Mouse (Mus musculus): ENCODE measurements around the gene Ech1.

The Ech1 gene

DNA sequence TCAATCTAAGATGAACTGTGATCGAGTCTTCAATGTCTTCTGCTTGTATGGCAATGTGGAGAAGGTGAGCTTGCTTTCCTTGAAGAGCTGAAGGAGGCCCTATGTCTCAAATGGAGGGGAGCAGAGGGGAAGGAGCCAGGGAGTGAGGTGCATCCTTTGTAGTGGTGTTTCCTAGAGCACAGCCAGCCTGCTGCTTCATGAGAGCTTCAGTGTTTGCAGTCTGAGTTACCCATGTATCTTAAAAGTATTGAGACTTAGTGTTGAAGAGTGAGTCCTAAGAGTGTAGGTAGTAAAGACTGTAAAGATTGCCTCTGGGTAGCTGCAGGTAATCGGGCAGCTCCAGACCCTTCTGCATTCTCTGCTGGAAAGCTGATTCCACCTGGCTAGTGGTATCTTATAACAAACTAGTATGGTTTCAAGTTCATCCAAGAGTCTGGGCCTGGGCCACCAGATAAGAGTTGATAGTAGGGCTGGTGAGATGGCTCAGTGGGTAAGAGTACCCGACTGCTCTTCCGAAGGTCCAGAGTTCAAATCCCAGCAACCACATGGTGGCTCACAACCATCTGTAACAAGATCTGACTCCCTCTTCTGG lies 6.1 kb upstream of the Ech1 start:
- in situ Hi-C loops (cut with MboI; ENCODE audit: low sequenced_read_pairs) = no loop called here

DNA sequence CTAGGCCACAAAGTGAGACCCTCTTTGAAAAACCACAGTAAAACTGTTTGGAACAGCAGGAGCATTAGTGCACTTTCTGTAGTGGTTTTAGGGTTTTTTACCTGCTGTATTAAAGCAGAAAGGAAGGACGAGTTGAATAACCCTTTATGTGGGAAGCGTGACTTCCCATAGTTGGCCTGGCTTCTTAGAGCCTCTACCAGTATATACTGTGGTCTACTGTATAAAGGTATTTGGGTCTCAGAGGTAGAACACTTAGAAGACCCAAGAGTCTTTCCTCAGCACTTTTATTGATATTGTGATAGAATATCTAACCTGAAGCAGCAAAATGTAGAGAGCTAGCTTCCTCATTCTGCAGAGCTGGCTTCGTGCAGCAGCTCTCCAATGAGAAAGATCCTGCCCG lies 5.4 kb upstream of the Ech1 start:
- in situ Hi-C loops (cut with MboI; ENCODE audit: low sequenced_read_pairs) = no loop called here

DNA sequence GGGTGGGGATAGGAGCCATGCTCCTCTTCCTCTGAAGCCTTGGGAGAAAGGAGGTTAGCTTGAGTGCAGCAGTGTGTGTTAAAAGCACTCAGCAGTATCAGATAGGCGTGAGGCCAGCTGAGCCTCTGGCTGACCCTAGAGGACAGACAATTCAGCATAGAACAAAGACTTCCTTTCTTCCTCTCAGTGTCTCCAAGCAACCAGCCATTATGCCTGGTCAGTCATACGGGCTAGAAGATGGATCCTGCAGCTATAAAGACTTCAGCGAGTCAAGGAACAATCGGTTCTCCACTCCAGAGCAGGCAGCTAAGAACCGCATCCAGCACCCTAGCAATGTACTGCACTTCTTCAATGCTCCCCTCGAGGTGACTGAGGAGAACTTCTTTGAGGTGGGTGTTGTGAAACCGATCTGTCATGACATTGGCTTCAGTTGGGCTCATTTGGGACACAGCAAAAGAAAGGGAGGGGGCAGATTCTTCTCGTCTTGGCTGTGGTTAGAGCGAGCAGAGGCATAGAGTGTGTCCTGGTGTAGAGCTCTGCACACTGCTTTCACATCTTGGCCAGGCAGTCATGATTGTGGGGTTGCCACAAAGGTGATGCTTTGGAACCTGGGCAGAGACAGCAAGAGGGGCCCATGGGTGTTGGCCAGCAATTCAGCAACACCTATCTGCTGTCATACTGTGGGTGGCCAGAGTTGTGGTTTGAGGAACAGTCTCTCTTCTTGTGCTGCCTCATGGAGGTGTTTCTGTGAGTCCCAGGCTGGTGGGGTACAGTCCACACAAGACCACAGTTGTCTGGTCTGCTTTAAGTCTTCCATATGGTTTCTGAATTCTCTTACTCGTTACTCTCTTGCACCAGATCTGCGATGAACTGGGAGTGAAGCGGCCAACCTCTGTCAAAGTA lies 4.4 kb upstream of the Ech1 start:
- in situ Hi-C loops (cut with MboI; ENCODE audit: low sequenced_read_pairs) = no loop called here

DNA sequence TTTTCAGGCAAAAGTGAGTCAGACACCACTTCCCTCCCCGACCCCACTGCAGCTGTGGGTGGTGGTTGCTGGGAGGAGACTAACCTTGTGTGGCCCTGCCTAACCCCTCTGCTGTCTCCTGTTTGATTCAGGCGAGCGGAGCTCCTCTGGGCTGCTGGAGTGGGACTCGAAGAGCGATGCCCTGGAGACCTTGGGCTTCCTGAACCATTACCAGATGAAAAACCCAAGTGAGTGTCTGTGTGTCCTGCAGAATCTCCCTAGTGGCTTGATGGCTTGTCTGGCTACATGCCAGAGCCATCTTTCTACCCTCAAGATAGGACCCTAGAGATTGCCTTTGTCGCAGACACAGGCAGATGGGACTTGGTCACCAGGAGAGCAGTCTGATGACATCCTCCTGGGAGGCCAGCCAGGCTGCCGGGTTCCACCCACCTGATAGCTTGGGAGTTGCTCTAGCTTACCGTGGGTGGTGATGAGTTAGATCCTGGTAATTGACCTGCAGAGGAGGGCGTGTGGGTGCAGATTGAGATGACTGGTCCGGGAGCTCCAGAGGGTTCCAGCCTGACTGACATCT lies 3.7 kb upstream of the Ech1 start:
- in situ Hi-C loops (cut with MboI; ENCODE audit: low sequenced_read_pairs) = no loop called here

DNA sequence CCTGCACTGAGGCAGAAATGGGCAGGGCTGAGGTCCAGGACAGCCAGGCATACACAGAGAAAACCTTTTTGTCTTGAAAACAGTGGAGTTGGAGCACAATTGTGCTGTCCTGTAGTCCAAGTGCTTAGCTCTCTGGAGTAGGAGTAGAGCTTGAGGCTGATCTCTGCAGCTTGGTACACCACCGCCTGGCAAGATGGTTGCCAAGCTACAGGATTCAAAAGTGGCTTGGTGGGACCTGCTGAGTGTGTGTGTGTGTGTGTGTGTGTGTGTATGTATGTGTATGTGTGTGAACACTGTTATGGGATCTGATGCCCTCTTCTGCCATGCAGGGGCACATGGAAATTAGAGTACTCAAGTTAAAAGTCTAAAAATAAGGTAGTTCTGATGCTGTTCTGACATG lies 2.5 kb upstream of the Ech1 start:
- in situ Hi-C loops (cut with MboI; ENCODE audit: low sequenced_read_pairs) = no loop called here

DNA sequence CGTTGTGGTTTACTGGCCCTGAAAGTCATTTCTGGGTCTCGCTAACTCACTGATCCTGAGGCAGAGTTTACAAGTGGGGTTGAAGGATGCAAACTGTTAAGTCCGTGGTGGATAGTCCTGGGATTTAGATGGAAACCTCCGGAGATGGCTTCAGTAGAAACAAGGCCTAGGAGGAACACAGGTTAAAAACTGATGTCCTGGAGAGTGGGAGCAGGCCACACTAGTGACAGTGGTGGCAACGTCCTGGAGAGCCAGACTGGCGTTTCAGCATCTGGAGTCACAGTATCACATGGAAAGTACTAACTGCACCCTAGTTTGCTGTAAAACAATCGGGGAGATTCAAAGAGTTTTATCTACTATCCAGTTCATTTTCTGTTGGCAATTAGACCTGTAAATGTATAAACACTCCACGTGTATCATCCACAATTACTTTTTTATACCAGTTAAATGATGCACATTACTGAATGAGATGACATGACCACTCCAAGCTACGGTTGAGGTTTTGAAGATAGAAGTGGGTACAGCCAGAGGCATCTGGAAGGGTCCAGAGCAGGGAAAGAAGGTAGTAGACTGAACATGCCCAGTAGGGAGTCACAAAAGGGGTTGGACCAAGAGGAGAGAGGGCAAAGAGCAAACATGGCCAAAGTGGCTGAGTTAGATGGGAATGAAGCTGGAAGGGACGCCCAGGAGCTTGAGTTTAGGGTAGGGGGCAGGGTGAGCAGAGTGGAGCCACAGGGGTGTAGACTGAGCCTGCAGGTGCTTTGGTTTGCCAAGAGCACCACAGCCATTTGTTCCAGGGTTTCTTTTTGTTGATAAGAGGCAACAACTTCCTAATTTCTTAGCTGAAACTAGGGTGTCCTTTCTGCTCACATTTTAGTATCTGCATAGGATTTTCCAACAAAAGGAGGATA lies 1.8 kb upstream of the Ech1 start:
- in situ Hi-C loops (cut with MboI; ENCODE audit: low sequenced_read_pairs) = no loop called here

DNA sequence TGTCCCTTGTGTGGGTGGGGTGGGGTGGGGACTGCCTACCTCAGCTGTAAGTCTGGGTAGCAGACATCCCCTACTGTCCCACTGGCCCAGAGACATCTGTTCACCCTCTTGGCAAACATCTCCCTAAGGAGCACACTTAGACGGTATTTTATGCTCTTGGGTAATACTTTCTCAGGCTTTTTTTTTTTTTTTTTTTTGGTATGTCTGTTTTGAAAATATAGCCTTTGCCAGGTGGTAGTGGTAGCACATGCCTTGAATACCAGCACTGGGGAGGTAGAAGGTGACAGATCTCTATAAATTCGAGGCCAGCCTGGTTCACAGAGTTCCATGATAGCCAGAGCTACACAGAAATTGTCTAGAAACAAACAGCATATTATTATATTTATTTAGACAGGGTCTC lies 1.1 kb upstream of the Ech1 start:
- in situ Hi-C loops (cut with MboI; ENCODE audit: low sequenced_read_pairs) = no loop called here

DNA sequence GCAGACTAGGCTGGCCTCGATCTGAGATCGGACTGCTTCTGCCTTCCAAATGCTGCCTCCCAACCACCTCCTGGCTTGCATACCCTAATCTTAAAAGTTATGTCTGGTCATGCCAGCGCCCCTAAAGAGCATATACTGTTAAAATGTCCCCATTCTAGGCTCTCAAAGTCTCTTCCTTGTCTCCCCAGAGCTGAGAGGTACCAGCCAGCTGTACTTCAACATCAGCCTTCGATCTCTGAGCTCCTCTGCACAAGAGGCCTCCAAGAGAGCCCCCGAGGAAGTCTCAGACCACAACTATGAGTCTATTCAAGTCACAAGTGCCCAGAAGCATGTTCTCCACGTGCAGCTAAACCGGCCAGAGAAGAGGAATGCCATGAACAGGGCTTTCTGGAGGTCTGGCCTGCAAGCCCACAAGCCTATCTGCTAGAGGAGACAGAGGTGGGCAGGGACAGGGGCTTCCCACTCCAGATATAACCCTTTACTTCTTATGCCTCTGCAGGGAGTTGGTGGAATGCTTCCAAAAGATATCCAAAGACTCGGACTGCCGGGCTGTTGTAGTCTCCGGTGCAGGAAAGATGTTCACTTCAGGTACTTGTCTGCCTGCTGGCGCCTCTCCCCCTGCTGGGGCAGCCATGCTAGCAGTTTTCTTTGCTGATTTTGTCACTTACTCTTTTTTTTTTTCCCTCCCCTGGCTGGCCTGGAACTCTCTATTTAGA lies 827 bp downstream of the Ech1 start:
- in situ Hi-C loops (cut with MboI; ENCODE audit: low sequenced_read_pairs) = no loop called here

DNA sequence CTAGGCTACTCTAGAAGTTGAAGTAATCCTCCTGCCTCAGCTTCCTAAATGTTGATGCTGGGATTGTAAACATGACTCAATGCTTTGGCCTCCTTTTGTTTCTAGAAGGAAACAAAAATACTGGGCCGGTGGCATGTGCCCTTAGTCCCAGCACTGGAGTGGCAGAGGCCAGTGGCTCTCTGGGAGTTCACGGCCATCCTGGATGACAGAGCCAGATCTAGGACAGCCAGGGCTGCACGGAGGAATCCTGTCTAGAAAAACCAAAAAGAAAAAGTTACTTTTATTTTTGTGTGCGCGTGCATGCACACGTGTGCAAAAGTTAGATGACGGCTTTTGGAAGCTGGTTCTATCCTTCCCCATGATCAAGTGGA lies 1.4 kb downstream of the Ech1 start:
- in situ Hi-C loops (cut with MboI; ENCODE audit: low sequenced_read_pairs) = no loop called here

DNA sequence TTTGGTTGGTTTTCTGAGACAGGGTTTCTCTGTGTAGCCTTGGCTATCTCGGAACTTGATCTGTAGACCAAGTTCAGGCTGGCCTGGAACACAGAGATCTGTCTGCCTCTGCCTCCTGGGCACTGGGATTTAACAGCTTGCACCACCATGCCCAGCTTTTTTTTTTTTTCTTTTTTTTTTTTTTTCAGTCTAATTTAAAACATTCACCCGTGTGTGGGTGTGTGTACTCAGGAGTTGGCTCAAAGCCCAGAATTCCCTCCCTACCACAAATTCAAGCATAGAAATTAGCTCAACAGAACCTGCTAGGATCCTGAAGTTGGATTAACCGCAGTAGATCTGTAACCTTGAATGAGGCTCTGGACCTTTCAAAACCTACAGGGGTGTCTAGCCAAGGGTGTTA lies 2.3 kb downstream of the Ech1 start:
- in situ Hi-C loops (cut with MboI; ENCODE audit: low sequenced_read_pairs) = no loop called here

DNA sequence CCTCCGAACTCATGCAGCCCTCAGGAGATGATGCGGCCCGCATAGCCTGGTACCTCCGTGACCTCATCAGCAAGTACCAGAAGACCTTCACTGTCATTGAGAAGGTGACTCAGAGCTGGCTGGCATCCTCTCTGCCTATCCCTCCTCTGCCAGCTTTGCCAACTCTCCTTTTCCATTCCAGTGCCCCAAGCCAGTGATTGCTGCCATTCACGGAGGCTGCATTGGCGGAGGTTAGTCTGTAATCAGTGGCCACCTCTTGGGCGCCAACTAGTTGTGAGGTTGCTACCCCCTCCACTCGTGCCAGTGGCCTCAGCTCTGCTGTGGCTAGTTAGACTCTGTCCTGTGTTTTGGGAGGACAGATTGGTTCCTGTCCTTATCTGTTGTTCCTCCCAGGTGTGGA lies 4.8 kb downstream of the Ech1 start:
- in situ Hi-C loops (cut with MboI; ENCODE audit: low sequenced_read_pairs) = no loop called here

DNA sequence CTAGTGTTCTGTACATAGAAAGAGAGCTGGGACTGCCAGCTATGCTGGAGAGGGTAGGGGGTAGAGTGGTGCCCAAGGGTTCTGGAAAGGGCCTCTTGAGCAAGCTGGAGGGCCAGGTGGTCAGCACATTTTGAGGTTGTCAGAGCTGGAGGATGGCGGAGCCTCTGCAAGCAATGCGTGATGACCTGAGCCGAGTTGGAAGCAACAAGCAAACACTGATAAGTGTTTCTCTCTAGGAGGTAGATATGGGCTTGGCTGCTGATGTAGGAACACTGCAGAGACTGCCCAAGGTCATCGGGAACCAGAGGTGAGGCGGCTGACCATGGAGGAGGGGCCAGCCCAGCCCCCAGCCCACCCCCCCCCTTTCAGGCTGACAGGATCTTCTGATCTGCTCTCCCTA lies 6.0 kb downstream of the Ech1 start:
- in situ Hi-C loops (cut with MboI; ENCODE audit: low sequenced_read_pairs) = no loop called here

DNA sequence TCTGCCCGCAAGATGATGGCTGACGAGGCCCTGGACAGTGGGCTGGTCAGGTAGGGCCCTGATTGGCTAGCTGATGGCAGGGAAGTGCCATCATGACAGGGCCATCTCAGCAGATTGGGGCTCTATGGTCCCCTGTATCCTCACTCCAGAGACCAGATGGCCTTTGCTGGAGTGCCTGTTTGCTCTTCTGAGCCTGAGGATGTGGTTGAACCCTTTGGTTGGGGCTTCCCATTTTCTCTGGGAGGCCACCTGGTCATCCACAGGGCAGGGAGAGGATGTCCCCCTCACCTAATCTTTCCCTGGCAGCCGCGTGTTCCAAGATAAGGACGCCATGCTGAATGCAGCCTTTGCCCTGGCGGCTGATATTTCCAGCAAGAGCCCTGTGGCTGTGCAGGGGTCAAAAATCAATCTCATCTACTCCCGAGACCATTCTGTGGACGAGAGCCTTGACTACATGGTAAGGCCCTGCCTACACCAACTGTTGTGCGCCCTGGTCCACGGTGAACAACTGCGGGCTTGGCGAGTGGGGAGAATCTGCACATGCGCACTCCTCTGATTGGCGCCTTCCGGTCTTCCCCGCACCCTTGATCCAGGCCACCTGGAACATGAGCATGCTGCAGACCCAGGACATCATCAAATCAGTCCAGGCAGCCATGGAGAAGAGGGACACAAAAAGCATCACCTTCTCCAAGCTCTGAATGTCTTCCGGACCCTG lies 6.6 kb downstream of the Ech1 start:
- in situ Hi-C loops (cut with MboI; ENCODE audit: low sequenced_read_pairs) = no loop called here

DNA sequence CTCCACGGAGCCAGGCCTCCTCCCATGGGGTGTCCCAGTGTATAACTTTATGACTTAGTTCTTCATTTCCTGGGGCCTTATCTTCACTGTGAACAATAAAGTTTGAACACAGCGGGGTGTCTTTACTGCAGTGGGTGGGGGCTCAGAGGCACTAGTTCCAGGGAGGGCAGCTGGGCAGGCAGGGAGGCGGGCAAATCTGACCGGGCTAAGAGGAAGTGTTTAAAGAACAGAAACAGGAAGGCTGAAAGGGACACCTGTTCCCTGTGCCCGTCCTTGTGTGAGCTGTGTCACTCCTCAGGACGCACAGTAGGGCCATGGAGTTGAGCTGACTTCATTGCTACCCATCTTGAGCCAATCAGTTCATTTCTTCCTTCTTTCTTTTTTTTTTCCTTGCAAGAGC lies 7.1 kb downstream of the Ech1 start:
- in situ Hi-C loops (cut with MboI; ENCODE audit: low sequenced_read_pairs) = no loop called here

DNA sequence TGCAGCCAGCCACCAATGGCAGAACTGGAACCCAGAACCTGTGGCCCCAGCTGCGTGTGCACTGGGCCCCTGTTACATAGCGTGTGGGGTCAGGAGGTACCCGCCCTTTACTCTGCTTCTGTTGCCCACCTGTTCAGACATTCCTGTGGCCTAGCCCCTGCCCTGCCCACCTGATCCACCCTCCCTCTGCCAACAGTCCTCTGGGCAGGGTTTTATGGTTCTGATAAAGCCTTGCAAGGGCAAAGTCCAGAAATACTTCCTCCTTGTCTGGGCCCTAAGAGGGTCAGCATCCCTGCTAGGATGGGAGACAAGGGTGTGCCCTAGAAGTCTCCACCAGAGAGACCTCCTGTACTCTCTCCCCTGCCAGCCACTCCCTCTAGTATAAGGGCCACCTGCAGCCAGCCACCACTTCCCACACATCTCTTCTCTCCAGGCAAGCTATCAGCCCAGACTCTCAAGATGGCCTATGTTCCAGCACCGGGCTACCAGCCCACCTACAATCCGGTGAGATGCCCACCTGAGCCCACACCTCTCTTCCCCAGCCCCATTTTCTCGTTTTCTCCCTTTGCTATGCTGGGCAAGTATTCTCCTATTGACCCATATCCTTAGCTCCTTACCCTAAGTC lies 8.8 kb downstream of the Ech1 start, which contains the start of gene Lgals4:
Gene Lgals4 (plus strand): TSS at position 132 of the 625 bp plus-strand sequence.
- in situ Hi-C loops (cut with MboI; ENCODE audit: low sequenced_read_pairs) = no loop called here

DNA sequence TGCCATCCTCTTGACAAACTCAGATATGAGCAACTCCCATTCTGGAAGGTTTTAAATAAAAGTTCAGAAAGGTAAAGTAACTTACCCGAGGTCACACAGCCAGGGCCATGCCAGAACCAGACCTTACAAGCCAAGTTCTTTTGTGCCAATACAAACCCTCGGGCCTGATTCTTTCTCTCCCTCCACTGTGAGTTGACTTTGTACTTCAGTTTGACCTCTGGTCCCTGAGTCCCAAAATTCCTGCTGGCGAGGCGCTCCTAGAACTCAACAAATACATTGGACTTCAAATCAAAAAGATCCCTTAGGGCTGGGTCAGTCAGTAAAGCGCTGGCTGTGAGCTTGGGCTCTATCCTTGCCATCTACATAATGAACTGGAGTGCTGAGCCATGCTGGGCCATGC lies 11.9 kb downstream of the Ech1 start:
- in situ Hi-C loops (cut with MboI; ENCODE audit: low sequenced_read_pairs) = no loop called here

DNA sequence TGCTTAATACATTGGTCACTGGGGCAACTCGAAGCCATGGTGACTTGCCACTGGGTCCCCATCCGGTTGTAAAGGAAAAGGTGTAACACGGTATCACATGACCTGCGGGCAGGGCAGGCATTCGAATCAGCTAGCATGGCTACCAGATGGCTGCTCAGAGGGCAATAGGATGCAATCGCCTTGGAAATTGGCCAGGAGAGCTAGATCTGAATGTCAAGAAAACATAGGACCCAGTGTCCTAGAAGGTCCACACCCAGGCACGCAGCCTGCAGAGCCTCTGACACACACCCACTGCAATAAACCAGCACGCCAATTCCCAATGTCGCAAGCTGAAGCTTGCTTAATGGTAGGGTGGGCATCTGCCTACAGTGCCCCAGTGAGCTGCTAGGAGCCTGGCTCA lies 13.3 kb downstream of the Ech1 start:
- in situ Hi-C loops (cut with MboI; ENCODE audit: low sequenced_read_pairs) = no loop called here

DNA sequence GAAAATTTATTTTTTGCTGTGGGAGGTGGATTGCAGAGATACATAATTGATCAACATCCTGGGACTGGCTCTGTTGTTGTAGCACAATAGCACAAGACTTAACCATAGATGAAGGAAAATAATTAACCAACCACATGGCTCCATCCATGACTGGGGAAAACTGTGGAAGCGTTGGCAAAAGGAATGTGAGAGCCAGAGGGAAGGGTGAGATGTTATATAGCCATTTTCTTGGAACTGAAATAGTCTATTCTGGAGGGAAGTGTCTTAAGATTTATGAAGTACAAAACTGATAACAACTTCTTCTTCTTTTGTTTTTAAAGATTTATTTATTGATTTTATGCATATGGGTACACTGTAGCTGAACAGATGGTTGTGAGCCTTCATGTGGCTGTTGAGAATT lies 22.3 kb downstream of the Ech1 start:
- in situ Hi-C loops (cut with MboI; ENCODE audit: low sequenced_read_pairs) = no loop called here

DNA sequence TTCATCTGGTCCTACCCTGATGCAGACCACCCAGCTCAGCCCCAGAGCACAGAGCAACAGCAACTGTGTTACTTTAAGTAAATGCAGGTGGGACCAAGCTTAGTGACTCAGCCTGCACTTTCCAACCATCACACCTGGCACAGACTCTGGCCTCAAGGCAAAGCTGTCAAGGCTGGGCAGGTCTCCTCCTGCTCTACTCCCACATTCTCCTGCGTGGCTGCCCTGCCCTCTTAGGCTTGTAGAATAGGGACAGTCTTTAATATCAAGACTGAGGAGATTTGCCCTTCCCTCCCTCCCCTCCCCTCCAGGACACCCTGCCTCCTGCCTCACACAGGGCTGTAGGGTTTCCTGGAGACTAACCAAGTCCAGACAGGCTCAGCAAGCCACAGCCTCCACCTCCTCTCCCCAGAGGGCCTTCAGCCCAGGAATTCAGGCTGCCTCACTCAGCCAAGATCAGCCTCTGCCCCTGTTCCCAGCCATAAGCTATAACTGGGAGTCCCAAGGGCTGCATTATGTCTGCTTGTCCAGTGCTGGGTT lies 24.8 kb downstream of the Ech1 start:
- in situ Hi-C loops (cut with MboI; ENCODE audit: low sequenced_read_pairs) = no loop called here

Measured in CH12F3 (cell line).